Mouse (Mus musculus): ENCODE measurements around the gene Gpr12. TPM values are rescaled to one million over a fixed set of nuclear protein-coding genes. Genes with fewer than 3 reads are reported as not detected.
"Not testable (repeated sequence)": the region's sequence is repeated elsewhere in the genome, so short reads cannot be mapped to it uniquely, and the experiment has no call there.

Gene Gpr12
- polyA plus RNA-seq, 1 experiment, result 17.9 TPM

GRCm38 (mm10) chr5:146606221-146606620, 21.2 kb upstream of the Gpr12 start:
- TF ChIP-seq CTCF (IDR thresholded peaks at IDR 0.05; ENCODE audit: borderline replicate concordance, extremely low read depth, insufficient read depth, insufficient read length) (no peak), POLR2A (IDR thresholded peaks at IDR 0.05; ENCODE audit: borderline replicate concordance, extremely low read depth, insufficient read depth, insufficient read length, poor library complexity, severe bottlenecking) (no peak)
- no peak for DNase-seq (ENCODE audit: low read depth)

- DNase-seq (ENCODE audit: low read depth), result no peak
- TF ChIP-seq CTCF (IDR thresholded peaks at IDR 0.05; ENCODE audit: borderline replicate concordance, extremely low read depth, insufficient read depth, insufficient read length), result no peak
- TF ChIP-seq POLR2A (IDR thresholded peaks at IDR 0.05; ENCODE audit: borderline replicate concordance, extremely low read depth, insufficient read depth, insufficient read length, poor library complexity, severe bottlenecking), result no peak
These were observed 14.9 kb upstream of the Gpr12 start for GRCm38 (mm10) chr5:146599970-146600369.

- DNase-seq (ENCODE audit: low read depth), result not testable (repeated sequence)
These were observed 14.2 kb upstream of the Gpr12 start for GRCm38 (mm10) chr5:146599216-146599615.

GRCm38 (mm10) chr5:146598215-146599119, 13.4 kb upstream of the Gpr12 start:
- peak; percentile 70 for DNase-seq (ENCODE audit: low read depth)
- no peak for TF ChIP-seq CTCF (IDR thresholded peaks at IDR 0.05; ENCODE audit: borderline replicate concordance, extremely low read depth, insufficient read depth, insufficient read length)
- no peak for TF ChIP-seq POLR2A (IDR thresholded peaks at IDR 0.05; ENCODE audit: borderline replicate concordance, extremely low read depth, insufficient read depth, insufficient read length, poor library complexity, severe bottlenecking)

GRCm38 (mm10) chr5:146597503-146597874, 12.4 kb upstream of the Gpr12 start:
- no peak for DNase-seq (ENCODE audit: low read depth)
- no peak for TF ChIP-seq CTCF (IDR thresholded peaks at IDR 0.05; ENCODE audit: borderline replicate concordance, extremely low read depth, insufficient read depth, insufficient read length)
- TF ChIP-seq POLR2A (IDR thresholded peaks at IDR 0.05; ENCODE audit: borderline replicate concordance, extremely low read depth, insufficient read depth, insufficient read length, poor library complexity, severe bottlenecking), result no peak

GRCm38 (mm10) chr5:146596612-146597502, 11.8 kb upstream of the Gpr12 start:
- DNase-seq (ENCODE audit: low read depth), result no peak
- TF ChIP-seq CTCF (IDR thresholded peaks at IDR 0.05; ENCODE audit: borderline replicate concordance, extremely low read depth, insufficient read depth, insufficient read length), result no peak
- TF ChIP-seq POLR2A (IDR thresholded peaks at IDR 0.05; ENCODE audit: borderline replicate concordance, extremely low read depth, insufficient read depth, insufficient read length, poor library complexity, severe bottlenecking), result no peak

DNA sequence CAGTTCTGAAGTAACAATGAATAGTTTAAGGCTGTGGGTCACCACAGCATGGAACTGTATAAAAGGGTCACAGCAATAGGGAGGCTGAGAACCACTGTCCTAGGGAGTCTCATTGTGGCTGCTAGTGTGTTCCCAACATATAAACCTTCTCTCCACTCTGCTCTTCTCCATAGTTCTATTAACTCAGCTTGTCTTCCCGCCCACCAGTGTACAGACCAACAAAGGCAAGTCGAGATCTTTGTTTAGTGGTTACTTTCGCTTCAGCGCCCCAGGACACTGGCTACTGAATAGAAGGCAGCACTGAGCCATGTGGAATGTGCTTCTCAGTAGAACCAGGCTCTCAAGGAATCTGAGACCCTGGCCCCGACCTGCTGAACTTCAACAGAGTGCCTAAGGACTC, 7.5 kb upstream of the Gpr12 start:
- peak; percentile 85 for DNase-seq (ENCODE audit: low read depth)
- TF ChIP-seq POLR2A (IDR thresholded peaks at IDR 0.05; ENCODE audit: borderline replicate concordance, extremely low read depth, insufficient read depth, insufficient read length, poor library complexity, severe bottlenecking), result no peak
- no peak for TF ChIP-seq CTCF (IDR thresholded peaks at IDR 0.05; ENCODE audit: borderline replicate concordance, extremely low read depth, insufficient read depth, insufficient read length)

GRCm38 (mm10) chr5:146591636-146592035, 6.6 kb upstream of the Gpr12 start:
- no peak for DNase-seq (ENCODE audit: low read depth)
- no peak for TF ChIP-seq POLR2A (IDR thresholded peaks at IDR 0.05; ENCODE audit: borderline replicate concordance, extremely low read depth, insufficient read depth, insufficient read length, poor library complexity, severe bottlenecking)
- no peak for TF ChIP-seq CTCF (IDR thresholded peaks at IDR 0.05; ENCODE audit: borderline replicate concordance, extremely low read depth, insufficient read depth, insufficient read length)

- peak; percentile 52 for DNase-seq (ENCODE audit: low read depth)
- no peak for TF ChIP-seq CTCF (IDR thresholded peaks at IDR 0.05; ENCODE audit: borderline replicate concordance, extremely low read depth, insufficient read depth, insufficient read length)
- TF ChIP-seq POLR2A (IDR thresholded peaks at IDR 0.05; ENCODE audit: borderline replicate concordance, extremely low read depth, insufficient read depth, insufficient read length, poor library complexity, severe bottlenecking), result no peak
These were observed 5.9 kb upstream of the Gpr12 start for GRCm38 (mm10) chr5:146590987-146591386.

DNA sequence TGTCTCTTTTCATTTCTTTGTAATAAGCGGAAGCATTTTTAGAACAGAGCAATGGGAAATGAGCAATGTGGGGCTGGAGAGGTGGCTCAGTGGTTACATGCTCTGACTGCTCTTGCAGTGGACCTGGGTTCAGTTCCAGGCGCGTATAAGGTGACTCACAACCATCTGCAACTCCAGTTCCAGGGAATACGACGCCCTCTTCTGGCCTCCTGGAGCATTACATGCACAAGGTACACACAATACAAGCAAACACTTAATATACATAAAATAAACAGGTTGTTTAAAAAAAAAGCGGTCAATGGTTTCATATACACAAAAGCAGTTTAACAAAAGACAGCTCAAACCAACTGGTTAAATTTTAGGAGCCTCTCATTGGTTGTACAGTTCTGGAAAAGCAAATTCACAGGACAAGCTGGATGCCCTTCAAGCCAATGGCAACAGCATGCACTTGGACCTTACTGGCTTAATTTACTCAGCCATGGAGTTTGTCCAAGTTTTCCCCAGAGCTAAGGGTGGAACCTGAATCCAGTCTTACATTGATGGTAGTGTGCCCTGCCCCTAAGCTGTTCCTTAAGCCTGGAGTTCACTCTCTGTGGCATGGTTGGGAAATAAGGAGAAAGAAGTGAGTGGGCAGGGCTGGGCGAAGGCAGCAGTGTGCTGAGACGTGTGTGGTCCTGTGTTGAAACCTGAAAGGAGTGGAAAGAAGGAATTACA, 1.5 kb upstream of the Gpr12 start:
- TF ChIP-seq POLR2A (IDR thresholded peaks at IDR 0.05; ENCODE audit: borderline replicate concordance, extremely low read depth, insufficient read depth, insufficient read length, poor library complexity, severe bottlenecking) (no peak), CTCF (IDR thresholded peaks at IDR 0.05; ENCODE audit: borderline replicate concordance, extremely low read depth, insufficient read depth, insufficient read length) (no peak)
- DNase-seq (ENCODE audit: low read depth), result no peak

DNA sequence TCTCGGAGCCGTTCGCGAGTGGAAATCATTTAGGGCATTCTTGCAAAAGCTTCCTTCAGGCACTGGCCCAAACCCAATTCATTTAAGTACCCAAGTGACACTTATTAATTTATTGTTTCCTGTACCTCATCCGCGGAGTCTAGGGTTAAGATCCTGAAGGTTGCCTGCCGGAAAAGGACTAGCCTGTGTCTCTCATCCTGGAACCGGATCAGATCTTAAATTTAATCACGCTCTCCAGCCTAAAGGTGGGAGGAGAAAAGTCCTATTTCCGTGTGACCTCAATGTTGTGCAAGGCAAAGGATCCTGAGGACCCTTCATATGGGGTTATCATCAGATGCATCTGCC, 240 bp upstream of the Gpr12 start:
- TF ChIP-seq CTCF (IDR thresholded peaks at IDR 0.05; ENCODE audit: borderline replicate concordance, extremely low read depth, insufficient read depth, insufficient read length) (no peak), POLR2A (IDR thresholded peaks at IDR 0.05; ENCODE audit: borderline replicate concordance, extremely low read depth, insufficient read depth, insufficient read length, poor library complexity, severe bottlenecking) (no peak)
- DNase-seq (ENCODE audit: low read depth), result no peak
